Mouse (Mus musculus) cerebellum, postnatal 25 days (tissue): ENCODE results near the gene Tle3.

ENCODE experiments used
- DNase-seq, 2 experiments: peaks; one replicate each; pipeline ENCODE4 v3.0.0; 2021; ENCODE audit warnings: mixed read lengths in 2 of 2

The Tle3 gene

GRCm38 (mm10) chr9:61377706-61378479, 5.7 kb downstream of the Tle3 start:
- peak in 1 of 2 experiments; percentile 30 for DNase-seq

GRCm38 (mm10) chr9:61378516-61378915, 6.3 kb downstream of the Tle3 start:
- peak; percentile 47 to 55 for DNase-seq

- peak in 1 of 2 experiments; percentile 14 for DNase-seq
Measured at GRCm38 (mm10) chr9:61379016-61379634, 7.0 kb downstream of the Tle3 start.

DNA sequence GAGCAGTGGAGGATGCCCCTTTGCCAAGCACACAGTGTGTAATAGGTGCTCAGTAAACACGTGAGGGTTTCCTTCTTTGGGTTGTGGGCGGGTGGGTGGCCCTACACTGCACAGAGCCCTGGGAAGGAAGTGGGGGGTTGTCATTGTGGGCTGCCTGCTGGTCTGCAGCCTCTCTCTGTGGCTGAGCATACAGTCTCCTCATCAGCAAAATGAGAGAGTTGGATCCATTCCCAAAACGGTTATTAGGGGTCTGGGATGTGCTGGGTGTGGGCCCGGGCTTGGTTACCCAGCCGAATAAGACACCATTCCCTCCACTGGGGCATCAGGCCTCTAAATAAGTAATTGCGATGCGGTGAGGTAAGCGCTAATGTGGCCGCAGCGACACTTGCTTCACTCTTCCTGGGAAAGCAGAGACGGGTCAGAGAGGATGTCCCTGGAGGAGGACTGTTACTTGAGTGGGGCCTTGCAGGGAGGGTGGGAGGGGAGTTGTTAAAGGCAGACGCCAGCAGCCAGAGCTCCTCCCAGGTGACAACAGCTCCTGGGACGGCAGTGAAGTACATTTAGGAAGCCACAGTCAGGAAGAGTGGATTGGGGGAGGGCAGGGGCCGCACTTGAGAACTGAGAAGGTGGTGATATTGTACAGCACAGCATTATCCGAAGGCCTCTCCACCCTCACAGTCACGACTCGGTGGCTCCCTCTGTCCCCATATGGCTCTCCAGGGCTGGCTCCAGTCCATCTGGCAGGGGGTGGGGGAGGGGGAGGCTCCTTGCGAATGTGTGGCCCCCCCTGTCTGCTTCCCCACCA, 8.3 kb downstream of the Tle3 start:
- DNase-seq: peak; percentile 6 to 37

DNA sequence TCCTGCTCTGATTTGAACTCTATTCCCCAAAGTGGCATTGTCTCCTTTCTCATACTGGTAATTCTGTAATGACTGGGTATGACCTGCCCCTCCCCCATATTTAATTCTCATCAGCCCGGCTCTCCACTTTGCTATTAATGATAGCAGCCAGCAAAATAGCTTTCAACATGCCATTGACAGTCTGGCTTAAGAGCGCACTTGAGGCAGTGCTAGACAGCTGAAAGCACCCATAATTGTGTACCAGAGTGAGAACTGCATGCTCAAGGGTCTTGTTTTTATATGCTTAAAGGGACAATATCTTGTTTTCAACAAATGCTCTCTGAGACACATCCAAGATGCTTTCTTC, 8.9 kb downstream of the Tle3 start:
- no peak for DNase-seq

DNA sequence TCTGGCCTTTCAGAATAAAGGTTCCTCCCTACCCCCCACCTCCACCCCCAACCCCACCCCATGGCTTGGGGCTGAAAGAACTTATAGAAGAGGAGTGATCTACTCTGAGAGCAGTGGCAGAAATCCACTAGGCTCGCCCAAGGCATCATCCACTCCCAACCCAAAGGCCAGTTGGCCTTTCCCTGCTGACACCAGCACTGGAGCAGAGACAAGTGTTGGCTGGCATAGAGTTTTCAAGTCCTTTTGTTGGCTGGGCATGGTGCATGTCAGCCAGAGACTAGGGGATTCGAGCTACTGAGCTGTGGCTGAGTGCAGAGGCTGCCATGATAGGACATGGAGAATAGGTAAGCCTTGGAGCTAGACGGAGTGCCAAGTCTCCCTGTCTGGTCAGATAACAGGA, 9.3 kb downstream of the Tle3 start:
- DNase-seq: peak; percentile 44 to 48

GRCm38 (mm10) chr9:61382595-61383186, 10.5 kb downstream of the Tle3 start:
- no peak for DNase-seq

- DNase-seq: no peak
Measured at GRCm38 (mm10) chr9:61384101-61384500, 11.9 kb downstream of the Tle3 start.

DNA sequence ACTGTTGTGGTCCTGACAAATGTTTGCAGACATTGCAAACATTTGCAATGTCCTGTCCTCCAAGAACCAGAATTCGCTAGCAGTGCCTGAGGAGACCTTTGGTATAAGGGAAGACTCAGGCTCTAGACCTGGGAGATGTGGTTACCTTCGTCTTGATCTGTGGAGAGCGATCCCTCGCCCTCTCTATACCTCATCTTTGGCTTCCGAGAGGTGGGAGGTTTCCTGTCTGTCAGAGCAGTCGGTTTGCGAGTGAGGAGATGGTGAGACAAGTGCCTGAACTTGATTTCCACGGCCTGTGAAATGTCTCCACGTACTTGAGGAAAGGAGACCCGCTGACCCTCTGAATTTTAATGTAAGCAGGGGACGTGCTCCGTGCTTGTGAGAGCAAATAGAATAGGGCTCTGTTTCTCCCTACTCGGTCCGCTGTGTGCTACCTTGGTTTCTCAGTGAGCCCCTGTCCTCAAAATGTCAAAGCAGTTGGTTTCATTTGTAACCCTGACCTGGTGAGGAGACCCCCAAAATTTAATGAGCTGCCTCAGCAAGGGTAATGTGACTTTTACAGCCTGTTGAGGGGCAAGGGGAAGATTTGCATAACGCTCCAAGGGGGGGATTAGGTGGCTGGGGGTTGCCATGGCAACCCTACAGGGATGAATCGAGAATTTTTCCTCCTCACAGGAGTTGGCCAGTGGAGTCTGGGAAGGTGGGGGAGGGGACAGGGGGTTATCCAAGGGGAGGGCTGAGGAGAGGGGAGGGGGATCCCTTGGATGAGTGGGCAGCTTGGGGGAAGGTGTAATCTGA, 12.7 kb downstream of the Tle3 start:
- DNase-seq: no peak

DNA sequence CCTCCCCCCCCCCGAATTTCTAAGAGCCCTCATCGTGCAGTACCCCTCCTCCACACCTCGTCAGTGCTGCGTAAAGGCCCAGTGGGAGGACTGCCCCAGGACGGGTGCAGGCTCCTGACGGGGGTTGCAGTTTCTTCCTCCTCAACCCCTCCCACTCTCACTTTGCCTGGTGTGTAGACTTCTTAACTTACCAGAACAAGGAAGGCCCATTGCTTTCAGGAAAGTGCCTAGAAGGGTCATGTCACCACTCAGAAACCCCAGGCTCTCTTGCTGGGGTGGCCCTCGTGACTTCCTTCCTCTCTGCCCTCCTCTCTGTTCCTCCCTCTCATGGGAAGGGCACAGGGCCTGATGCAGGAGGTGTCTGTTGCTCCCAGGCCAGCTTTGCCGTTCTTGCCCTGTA, 13.6 kb downstream of the Tle3 start:
- no peak for DNase-seq

GRCm38 (mm10) chr9:61386314-61386713, 14.1 kb downstream of the Tle3 start:
- no peak for DNase-seq

GRCm38 (mm10) chr9:61387797-61388196, 15.6 kb downstream of the Tle3 start:
- DNase-seq: no peak

DNA sequence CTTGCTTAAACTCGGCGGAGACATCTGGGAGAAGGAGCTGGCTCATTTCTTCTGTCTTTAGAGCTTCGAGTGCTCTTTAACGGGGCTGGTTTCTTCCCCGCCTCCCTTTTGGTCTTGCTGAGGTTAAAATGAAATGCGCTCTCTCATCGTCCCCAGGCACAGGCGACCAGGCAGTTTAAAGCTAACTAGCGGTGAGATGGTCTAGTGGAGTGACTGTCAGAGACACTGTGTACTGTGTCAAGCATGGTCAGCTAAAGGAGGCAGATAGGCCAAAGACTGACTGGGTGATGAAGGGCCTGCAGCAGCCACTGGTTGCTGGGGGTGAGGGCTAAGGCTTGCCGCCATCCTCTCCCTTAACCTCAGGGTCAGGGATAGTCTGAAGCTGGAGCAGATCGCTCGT, 16.0 kb downstream of the Tle3 start:
- DNase-seq: no peak

- no peak for DNase-seq
Measured at GRCm38 (mm10) chr9:61388689-61389403, 16.7 kb downstream of the Tle3 start.

- no peak for DNase-seq
Measured at GRCm38 (mm10) chr9:61389404-61389701, 17.2 kb downstream of the Tle3 start.

DNA sequence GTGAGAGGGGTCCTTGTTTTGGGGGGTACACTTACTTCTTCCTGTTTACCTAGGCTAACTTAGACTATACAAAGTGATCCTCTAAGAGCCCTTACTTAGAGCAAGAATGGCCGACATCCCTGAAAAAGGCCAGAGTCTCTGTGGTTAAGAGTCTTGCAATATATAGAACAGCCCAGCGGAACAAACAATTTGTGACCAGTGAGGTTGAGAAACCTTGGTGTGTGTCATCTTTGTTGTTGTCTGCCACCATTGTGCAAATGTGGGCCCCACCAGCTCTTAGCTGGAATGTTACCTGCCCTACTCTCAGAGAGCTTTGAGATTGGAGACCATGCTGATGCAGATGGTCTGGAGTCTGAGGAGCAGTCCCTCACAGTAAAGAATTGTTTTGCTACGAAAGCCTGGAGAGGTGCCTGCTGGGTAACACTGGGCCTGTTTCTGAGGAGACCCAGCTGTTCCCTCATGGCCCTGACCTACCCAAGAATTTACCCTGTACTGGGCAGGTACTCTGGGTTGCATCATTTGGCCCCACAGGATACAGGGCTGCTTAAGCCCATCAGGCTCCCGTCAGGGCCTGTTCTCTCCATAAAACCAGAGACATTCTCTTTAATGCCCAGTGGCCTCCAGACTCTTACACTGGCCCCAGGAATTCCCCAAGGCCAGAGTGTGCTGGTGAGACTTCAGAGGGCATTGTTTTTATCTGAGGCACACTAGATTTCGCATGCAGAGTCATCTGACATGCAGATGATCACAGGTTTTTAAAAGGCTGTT, 19.6 kb downstream of the Tle3 start:
- DNase-seq: no peak

DNA sequence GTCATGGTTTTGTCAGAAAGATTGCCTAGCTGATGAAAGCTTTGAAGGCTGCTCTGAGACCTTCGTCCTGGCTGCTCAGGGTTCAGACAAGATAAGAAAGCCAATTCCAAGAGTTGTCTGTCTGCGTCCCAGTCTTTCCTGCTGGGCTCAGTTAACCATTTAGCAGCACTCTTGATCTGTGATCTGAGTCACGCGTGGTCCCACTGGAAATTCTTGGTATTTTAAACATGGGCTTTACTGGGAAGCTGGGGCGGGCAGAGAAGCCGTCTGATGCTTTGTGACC, 20.1 kb downstream of the Tle3 start:
- DNase-seq: no peak

DNA sequence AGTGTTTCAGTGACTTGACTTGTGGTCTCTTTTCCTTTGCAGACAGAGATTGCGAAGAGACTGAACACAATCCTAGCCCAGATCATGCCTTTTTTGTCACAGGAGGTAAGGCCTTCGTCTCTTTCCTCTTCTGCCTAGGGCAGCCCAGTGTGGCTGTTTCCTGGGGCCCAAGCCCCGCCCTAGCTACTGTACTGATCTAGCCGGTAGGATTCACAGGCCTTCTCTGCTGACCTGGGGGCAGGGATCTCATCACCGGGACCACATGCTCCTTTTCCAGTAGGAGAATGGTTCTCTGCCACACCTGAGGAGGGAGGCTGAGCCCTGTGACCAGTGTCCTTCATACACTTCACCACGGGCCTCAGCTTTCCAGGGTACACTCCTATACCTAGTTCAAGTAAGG, 21.0 kb downstream of the Tle3 start:
- DNase-seq: no peak

DNA sequence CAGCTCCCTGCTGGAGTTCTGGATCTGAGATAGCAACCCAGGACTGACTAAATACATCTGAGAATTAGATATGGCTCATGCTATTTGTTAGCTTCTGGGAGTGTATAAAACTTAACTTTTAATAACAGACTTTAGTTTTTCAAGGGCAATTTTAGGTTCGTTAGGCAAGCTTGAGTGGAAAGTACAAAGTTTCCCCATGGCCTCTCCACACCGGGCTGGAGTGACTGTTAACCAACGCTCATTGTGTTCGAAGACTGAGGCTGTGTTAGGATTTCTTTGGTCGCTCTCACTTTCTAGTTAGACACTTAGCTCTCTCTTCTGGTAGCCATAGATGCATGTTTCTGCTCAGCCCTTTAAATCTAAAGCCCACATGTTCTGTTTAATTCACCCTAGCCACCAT, 21.7 kb downstream of the Tle3 start:
- DNase-seq: no peak

- no peak for DNase-seq
Measured at GRCm38 (mm10) chr9:61395071-61395470, 22.9 kb downstream of the Tle3 start.

GRCm38 (mm10) chr9:61396474-61396873, 24.3 kb downstream of the Tle3 start:
- DNase-seq: no peak

DNA sequence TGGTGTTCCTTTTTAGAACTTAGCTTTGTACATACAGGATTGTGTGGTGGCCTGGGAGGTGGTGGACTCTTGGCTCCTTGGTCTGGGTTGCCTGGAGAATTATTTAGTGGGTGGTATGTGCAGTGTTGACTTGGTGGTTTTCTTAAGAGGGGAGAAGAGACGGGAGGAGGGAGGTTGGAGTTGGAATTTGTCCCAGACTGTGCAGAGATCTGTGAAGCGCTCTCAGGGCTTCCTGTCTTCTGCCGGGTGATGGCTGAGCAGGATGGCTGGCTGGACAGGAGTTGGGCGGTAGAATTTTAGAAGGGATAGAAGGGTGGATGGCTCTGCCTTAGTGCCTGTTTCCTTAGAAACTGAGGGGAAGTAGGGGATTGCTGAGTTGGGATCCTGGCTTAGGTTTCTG, 25.0 kb downstream of the Tle3 start:
- DNase-seq: no peak
